Mouse (Mus musculus) heart, postnatal 0 days (tissue): ENCODE data around the gene Mgll.

Experiments
- CTCF ChIP-seq: IDR thresholded peaks from 2 replicates; pipeline ENCODE4 v1.5.1; 2016; ENCODE audit warnings: antibody characterized with exemption, control low read depth, low read depth
- EP300 ChIP-seq: IDR thresholded peaks from 2 replicates; pipeline ENCODE4 v1.6.1; 2016; ENCODE audit warnings: antibody characterized with exemption, low read depth

- TF ChIP-seq CTCF (no peak), EP300 (no peak)
Measured at GRCm38 (mm10) chr6:88792147-88792691, 68.0 kb downstream of the Mgll start.
